Mouse (Mus musculus) heart, embryonic 16.5 days (tissue): ENCODE data around the gene Slc30a1. TPM values are rescaled to one million over a fixed set of nuclear protein-coding genes. Genes with fewer than 3 reads are reported as not detected.
A peak's percentile ranks its signal among the peaks of the same experiment; 100 is the strongest.

Source experiments
- ATAC-seq: fragments of 200-750 bp; cut with Nextera tagmentation; replicated peaks from 2 replicates; pipeline ENCODE4 v1.8.0; 2017; ENCODE audit warnings: moderate number of reproducible peaks; ENCODE audit not compliant: insufficient read depth, low FRiP score; ENCODE audit errors: extremely low read depth
- H3K27ac ChIP-seq: fragments of 300-500 bp; sonication (generic); 2 replicates; pipeline ENCODE4 v1.5.1; 2014; ENCODE audit warnings: mild to moderate bottlenecking, low read length, control low read depth, moderate library complexity
- H3K27me3 ChIP-seq: fragments of 300-500 bp; sonication (generic); 2 replicates; pipeline ENCODE4 v1.6.1; 2014; ENCODE audit warnings: low read length, mixed read lengths; ENCODE audit not compliant: control insufficient read depth, insufficient read depth
- H3K36me3 ChIP-seq: fragments of 300-500 bp; sonication (generic); 2 replicates; pipeline ENCODE4 v1.6.1; 2014; ENCODE audit not compliant: control insufficient read depth, insufficient read depth
- H3K4me1 ChIP-seq: fragments of 300-500 bp; sonication (generic); 2 replicates; pipeline ENCODE4 v1.6.1; 2014; ENCODE audit warnings: low read length, mixed read lengths; ENCODE audit not compliant: control insufficient read depth, insufficient read depth
- H3K4me2 ChIP-seq: fragments of 300-500 bp; sonication (generic); 2 replicates; pipeline ENCODE4 v1.6.1; 2014; ENCODE audit warnings: low read depth, mild to moderate bottlenecking, control low read depth, low read length
- H3K4me3 ChIP-seq: fragments of 300-500 bp; sonication (generic); 2 replicates; pipeline ENCODE4 v1.5.1; 2014; ENCODE audit warnings: mild to moderate bottlenecking, control low read depth, low read length
- H3K9ac ChIP-seq: fragments of 300-500 bp; sonication (generic); 2 replicates; pipeline ENCODE4 v1.6.1; 2014; ENCODE audit warnings: low read length, control low read depth
- H3K9me3 ChIP-seq: fragments of 300-500 bp; sonication (generic); replicated peaks from 2 replicates; pipeline ENCODE4 v1.6.1; 2016; ENCODE audit warnings: low read length; ENCODE audit not compliant: control insufficient read depth
- WGBS: fragments of 180-500 bp; shearing (Covaris S2); extraction: QIAGEN DNeasy Blood & Tissue Kit; methylation state at CpG from one replicate; pipeline ENCODE4 v1.1.7; 2014; 5-methylcytosine and 5-hydroxymethylcytosine counted together
- polyA plus RNA-seq: library from polyadenylated mRNA; unstranded; fragments of >200 nt; fragmentation: Nextera tagmentation; extraction: Ambion mirVana; gene quantifications from 2 replicates; pipeline ENCODE4 v1.2.1, GENCODE M21; 2015

Gene Slc30a1
- polyA plus RNA-seq, 1 experiment from 2014 or later = 1.1 TPM

DNA sequence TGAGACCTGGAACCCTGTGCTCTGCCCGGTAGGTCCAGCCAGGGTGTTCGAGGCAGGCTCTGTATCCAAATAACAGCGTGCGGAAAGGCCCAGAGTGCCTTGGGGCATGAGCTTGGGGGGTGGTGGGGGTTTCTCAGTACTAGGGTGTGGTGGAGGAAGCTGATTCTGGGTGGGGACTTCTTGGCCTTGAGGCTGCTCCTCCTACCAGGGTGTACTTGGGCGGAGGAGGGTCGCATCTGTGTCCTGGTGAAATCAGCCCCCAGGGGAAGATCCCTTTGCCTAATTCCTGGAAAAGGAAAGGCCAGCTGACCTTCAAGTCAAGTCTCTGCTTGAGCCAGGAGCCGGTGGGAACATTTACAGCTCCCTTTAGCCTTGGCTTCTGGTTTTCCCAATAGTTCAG, 39.7 kb downstream of the Slc30a1 start:
- Histone ChIP-seq H3K9me3 (no peaks in the 10 kb centered on the region), H3K4me3 (no peak overlapping the region), H3K9ac (no peak overlapping the region), H3K27me3 (no peaks in the 10 kb centered on the region), H3K4me1 (no peaks in the 10 kb centered on the region), H3K4me2 (no peak overlapping the region), H3K36me3 (no peaks in the 10 kb centered on the region), H3K27ac (no peak overlapping the region)
- WGBS = 69% methylated on average over 7 of the region's 7 CpGs
- ATAC-seq = no peak

DNA sequence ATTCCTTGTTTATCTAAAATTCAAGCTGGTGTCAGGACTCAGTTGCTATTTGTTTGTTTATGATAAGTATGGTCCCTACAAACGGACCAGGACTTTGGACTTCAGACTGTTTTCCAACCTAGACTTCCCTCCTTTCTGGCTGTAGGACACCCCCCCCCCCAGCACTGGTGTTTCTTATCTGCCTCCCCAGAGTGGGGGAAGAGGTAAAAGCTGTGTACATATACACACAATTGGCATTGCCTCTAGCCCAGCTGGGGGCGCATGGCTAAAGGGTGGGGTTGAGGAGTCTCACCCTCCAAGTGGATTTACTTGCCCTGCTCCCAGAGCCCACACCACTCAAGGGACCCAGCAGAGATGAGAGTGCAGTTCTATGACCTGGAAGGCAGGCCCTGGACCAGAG, 40.3 kb downstream of the Slc30a1 start:
- Histone ChIP-seq H3K4me2 (no peak overlapping the region), H3K4me1 (no peaks in the 10 kb centered on the region), H3K9me3 (no peaks in the 10 kb centered on the region), H3K27me3 (no peaks in the 10 kb centered on the region), H3K27ac (no peak overlapping the region), H3K36me3 (no peaks in the 10 kb centered on the region), H3K9ac (no peak overlapping the region), H3K4me3 (no peak overlapping the region)
- ATAC-seq = no peak
- 51% methylated on average over 2 of the region's 2 CpGs for WGBS

DNA sequence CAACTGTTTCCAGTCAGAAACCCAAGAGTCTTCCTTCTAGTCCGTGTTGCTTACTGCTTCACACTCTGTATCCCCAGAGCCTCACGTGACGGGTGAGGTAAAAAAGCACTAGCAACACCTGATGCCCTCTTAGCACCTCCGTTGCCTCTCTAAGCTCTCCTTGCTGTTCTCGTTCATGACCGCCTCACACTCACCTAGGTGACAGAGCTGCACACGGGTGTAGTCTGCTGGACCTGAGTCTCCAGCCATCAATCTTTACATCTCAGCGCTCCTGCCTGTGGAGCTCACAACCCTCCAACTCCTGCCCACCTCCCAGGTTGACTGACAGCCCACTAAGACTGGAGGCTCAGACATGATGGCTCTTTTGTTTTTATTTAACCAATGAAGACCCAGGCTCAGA, 41.2 kb downstream of the Slc30a1 start:
- Histone ChIP-seq H3K4me3 (no peak overlapping the region), H3K27ac (no peak overlapping the region), H3K27me3 (no peaks in the 10 kb centered on the region), H3K9me3 (no peaks in the 10 kb centered on the region), H3K4me2 (no peak overlapping the region), H3K9ac (no peak overlapping the region), H3K4me1 (no peaks in the 10 kb centered on the region), H3K36me3 (no peaks in the 10 kb centered on the region)
- 74% methylated on average over 8 of the region's 8 CpGs for WGBS
- no peak for ATAC-seq

GRCm38 (mm10) chr1:191948600-191948999, 42.0 kb downstream of the Slc30a1 start:
- Histone ChIP-seq H3K9ac (no peak overlapping the region), H3K9me3 (no peaks in the 10 kb centered on the region), H3K36me3 (no peaks in the 10 kb centered on the region), H3K27me3 (no peaks in the 10 kb centered on the region), H3K4me2 (no peak overlapping the region), H3K4me3 (no peak overlapping the region), H3K4me1 (no peaks in the 10 kb centered on the region), H3K27ac (no peak overlapping the region)
- ATAC-seq = no peak
- 85% methylated on average over 8 of the region's 8 CpGs for WGBS

- Histone ChIP-seq H3K27ac (no peak overlapping the region), H3K9me3 (no peaks in the 10 kb centered on the region), H3K4me1 (peaks cover 2% of the 10 kb centered on the region; the same call in 1 of the 2 replicates), H3K9ac (no peak overlapping the region), H3K36me3 (no peaks in the 10 kb centered on the region), H3K4me3 (no peak overlapping the region), H3K27me3 (no peaks in the 10 kb centered on the region), H3K4me2 (no peak overlapping the region)
- 55% methylated on average over 2 of the region's 2 CpGs for WGBS
- ATAC-seq = no peak
These were observed 44.0 kb downstream of the Slc30a1 start for GRCm38 (mm10) chr1:191950611-191951010.

- Histone ChIP-seq H3K27me3 (no peaks in the 10 kb centered on the region), H3K9me3 (no peaks in the 10 kb centered on the region), H3K36me3 (no peaks in the 10 kb centered on the region), H3K9ac (no peak overlapping the region), H3K4me1 (peaks cover 4% of the 10 kb centered on the region; the same call in 1 of the 2 replicates), H3K27ac (no peak overlapping the region), H3K4me3 (no peak overlapping the region), H3K4me2 (no peak overlapping the region)
- ATAC-seq = no peak
- 91% methylated on average over 11 of the region's 11 CpGs for WGBS
These were observed 46.3 kb downstream of the Slc30a1 start for GRCm38 (mm10) chr1:191952733-191953335.

DNA sequence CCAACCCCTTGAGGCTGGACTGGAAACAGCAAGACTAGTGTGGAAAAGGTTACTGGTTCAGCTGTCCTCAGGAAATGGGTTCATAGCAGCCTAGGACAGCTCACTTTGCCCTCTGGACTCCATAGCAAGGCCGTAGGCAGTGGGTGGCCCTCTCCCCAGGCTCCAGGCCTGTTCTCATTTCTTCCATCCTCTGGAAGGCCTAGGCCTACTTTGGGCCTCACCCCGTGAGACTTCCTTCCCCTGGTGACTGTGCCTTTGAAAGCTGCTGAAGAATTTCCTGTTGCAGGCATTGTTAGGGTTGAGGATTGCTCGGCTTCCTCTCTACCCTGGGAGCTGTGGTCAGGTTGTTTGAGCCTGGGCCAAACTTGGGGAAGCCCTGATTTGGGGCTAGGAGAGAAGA, 48.5 kb downstream of the Slc30a1 start:
- peak; percentile 49; the same call in 1 of the 2 replicates for ATAC-seq
- H3K4me3 ChIP-seq = no peak overlapping the region
- peaks cover 4% of the 10 kb centered on the region; the same call in 1 of the 2 replicates for H3K4me1 ChIP-seq
- no peaks in the 10 kb centered on the region for H3K36me3 ChIP-seq
- no peak overlapping the region for H3K4me2 ChIP-seq
- WGBS = 51% methylated on average over 3 of the region's 3 CpGs
- H3K9ac ChIP-seq = peak overlapping the region; percentile 28; the same call in 1 of the 2 replicates
- H3K27me3 ChIP-seq = no peaks in the 10 kb centered on the region
- peak overlapping the region; percentile 77 for H3K27ac ChIP-seq
- H3K9me3 ChIP-seq = no peaks in the 10 kb centered on the region

DNA sequence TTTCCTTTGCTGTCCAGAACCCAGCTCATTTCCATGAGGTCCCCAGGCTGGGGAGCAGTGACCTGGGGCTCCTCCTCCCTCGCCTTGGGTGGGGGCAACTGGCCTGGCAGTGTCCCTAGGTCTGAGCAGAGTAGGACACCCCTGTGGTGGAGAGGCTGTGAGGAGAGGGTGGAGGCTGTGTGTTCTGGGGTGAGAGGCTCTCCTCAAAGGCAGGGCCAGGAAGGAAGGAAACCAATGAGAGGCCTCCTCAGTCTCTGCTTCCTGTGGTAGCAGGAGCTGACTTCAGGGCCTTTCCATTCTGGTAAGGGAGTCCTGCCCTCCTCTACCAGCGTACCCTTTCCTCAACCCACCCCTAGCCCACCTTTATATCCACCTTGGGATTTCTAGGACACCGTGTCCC, 49.7 kb downstream of the Slc30a1 start:
- Histone ChIP-seq H3K4me3 (no peak overlapping the region), H3K9me3 (no peaks in the 10 kb centered on the region), H3K9ac (0 out of 2 replicates have a peak overlapping the region, but pooled peaks have one; percentile 12), H3K36me3 (no peaks in the 10 kb centered on the region), H3K27me3 (no peaks in the 10 kb centered on the region), H3K4me2 (peak overlapping the region; percentile 17), H3K4me1 (peaks cover 4% of the 10 kb centered on the region; the same call in 1 of the 2 replicates), H3K27ac (peak overlapping the region; percentile 77)
- 63% methylated on average over 3 of the region's 3 CpGs for WGBS
- peak; percentile 61 for ATAC-seq

- Histone ChIP-seq H3K27ac (peak overlapping the region; percentile 77), H3K4me3 (no peak overlapping the region), H3K27me3 (no peaks in the 10 kb centered on the region), H3K9ac (0 out of 2 replicates have a peak overlapping the region, but pooled peaks have one; percentile 12), H3K36me3 (no peaks in the 10 kb centered on the region), H3K4me1 (peaks cover 4% of the 10 kb centered on the region; the same call in 1 of the 2 replicates), H3K9me3 (no peaks in the 10 kb centered on the region), H3K4me2 (peak overlapping the region; percentile 17)
- 82% methylated on average over 2 of the region's 2 CpGs for WGBS
- no peak for ATAC-seq
These were observed 50.3 kb downstream of the Slc30a1 start for GRCm38 (mm10) chr1:191956871-191957270.
